Mouse (Mus musculus) testis, adult 2 months (tissue): ENCODE data around the gene Pin4. TPM values are rescaled to one million over a fixed set of nuclear protein-coding genes. Genes with fewer than 3 reads are reported as not detected.

ENCODE experiments used
- H3K27ac ChIP-seq: fragments of 200-500 bp; 2 replicates; pipeline ENCODE4 v1.5.1; 2012; ENCODE audit warnings: low read depth, low read length; ENCODE audit not compliant: control insufficient read depth, insufficient read depth
- H3K27me3 ChIP-seq: fragments of 200-500 bp; 2 replicates; pipeline ENCODE4 v1.6.1; 2012; ENCODE audit warnings: mild to moderate bottlenecking, low read length, moderate library complexity; ENCODE audit not compliant: control insufficient read depth, insufficient read depth
- H3K36me3 ChIP-seq: fragments of 200-500 bp; 2 replicates; pipeline ENCODE4 v1.6.1; 2012; ENCODE audit warnings: mild to moderate bottlenecking, low read length; ENCODE audit not compliant: control insufficient read depth, insufficient read depth
- H3K4me1 ChIP-seq: fragments of 200-500 bp; 2 replicates; pipeline ENCODE4 v1.6.1; 2012; ENCODE audit warnings: low read length; ENCODE audit not compliant: control insufficient read depth, insufficient read depth
- H3K4me3 ChIP-seq: fragments of 200-500 bp; 2 replicates; pipeline ENCODE4 v1.5.1; 2012; ENCODE audit warnings: low read depth, mild to moderate bottlenecking, low read length, moderate library complexity, mixed read lengths; ENCODE audit not compliant: control insufficient read depth
- CTCF ChIP-seq: fragments of 200-500 bp; IDR thresholded peaks from 2 replicates; pipeline ENCODE4 v1.5.1; 2012; ENCODE audit warnings: low read depth, mild to moderate bottlenecking, inconsistent platforms, low read length, moderate library complexity; ENCODE audit not compliant: control insufficient read depth, insufficient read depth, insufficient replicate concordance
- POLR2A ChIP-seq: fragments of 200-500 bp; IDR thresholded peaks from 2 replicates; pipeline ENCODE4 v1.6.1; 2012; ENCODE audit warnings: low read depth, mild to moderate bottlenecking, inconsistent platforms, low read length, moderate library complexity; ENCODE audit not compliant: control insufficient read depth
- polyA plus RNA-seq: library from polyadenylated mRNA; depleted of rRNA; stranded (reverse); fragments of >200 nt; gene quantifications from 2 replicates; pipeline ENCODE4 v1.2.3, GENCODE M21; 2012; rRNA removed

Pin4 gene
- polyA plus RNA-seq, 1 experiment, result 5.1 TPM

GRCm38 (mm10) chrX:102170900-102171299 lies 51.7 kb downstream of the Pin4 start:
- Histone ChIP-seq H3K36me3 (no peaks in the 10 kb centered on the region), H3K27ac (no peak overlapping the region), H3K4me3 (no peak overlapping the region), H3K4me1 (no peaks in the 10 kb centered on the region), H3K27me3 (no peaks in the 10 kb centered on the region)
- TF ChIP-seq CTCF, result no peak
- TF ChIP-seq POLR2A, result no peak

- H3K27ac ChIP-seq, result no peak overlapping the region
- no peak overlapping the region for H3K4me3 ChIP-seq
- no peak for TF ChIP-seq CTCF
- TF ChIP-seq POLR2A, result no peak
- H3K27me3 ChIP-seq, result no peaks in the 10 kb centered on the region
- no peaks in the 10 kb centered on the region for H3K36me3 ChIP-seq
- no peaks in the 10 kb centered on the region for H3K4me1 ChIP-seq
Observed at GRCm38 (mm10) chrX:102175538-102176287, 56.5 kb downstream of the Pin4 start.

Other genes with a start within 250 kb of the Pin4 start
- gene Rtl5, start 48.1 kb upstream of the Pin4 start, polyA plus RNA-seq, result 0.52 and 0.64 TPM in 2 replicates
- gene Ercc6l, start 37.6 kb downstream of the Pin4 start, polyA plus RNA-seq, result 0.37 and 0.44 TPM in 2 replicates
- 27.2 and 39.7 TPM in 2 replicates for gene Rps4x, start 69.9 kb downstream of the Pin4 start, polyA plus RNA-seq
- gene Cited1, start 132.7 kb downstream of the Pin4 start, polyA plus RNA-seq, result 85.8 and 92.9 TPM in 2 replicates